Mouse (Mus musculus) heart, postnatal 25 days (tissue): ENCODE results near the gene March4. TPM values are rescaled to one million over a fixed set of nuclear protein-coding genes. Genes with fewer than 3 reads are reported as not detected.

Experiments used
- DNase-seq: peaks from one replicate; pipeline ENCODE4 v3.0.0; 2022; ENCODE audit warnings: low spot score
- intact Hi-C: fragments of 180-260 bp; cut with DNase I; formaldehyde crosslinking; loops from one replicate; pipeline ENCODE4 v1.15.1; 2025
- total RNA-seq, 2 experiments: library from RNA; stranded (reverse); gene quantifications; 2 replicates each; pipeline ENCODE4 v1.2.3; 2021

The March4 gene
- total RNA-seq, 2 experiments from 2014 or later = not detected

- no peak for DNase-seq
- intact Hi-C loops = no loop called here
Measured at GRCm38 (mm10) chr1:72406505-72407079, 130.1 kb downstream of the March4 start.

- intact Hi-C loops = no loop called here
- DNase-seq = no peak
Measured at GRCm38 (mm10) chr1:72401331-72402069, 135.2 kb downstream of the March4 start.

- DNase-seq = no peak
- intact Hi-C loops = no loop called here
Measured at GRCm38 (mm10) chr1:72400616-72401015, 136.1 kb downstream of the March4 start.

GRCm38 (mm10) chr1:72399720-72400401 is 136.9 kb downstream of the March4 start:
- no peak for DNase-seq
- intact Hi-C loops = no loop called here

GRCm38 (mm10) chr1:72390420-72390819 is 146.3 kb downstream of the March4 start:
- intact Hi-C loops = no loop called here

GRCm38 (mm10) chr1:72383651-72384050 is 153.1 kb downstream of the March4 start:
- DNase-seq = no peak
- intact Hi-C loops = no loop called here

More at GRCm38 (mm10) chr1:72390420-72390819, 146.3 kb downstream of the March4 start:
- no peak for DNase-seq

GRCm38 (mm10) chr1:72383056-72383455 is 153.7 kb downstream of the March4 start:
- DNase-seq = no peak
- intact Hi-C loops = no loop called here

GRCm38 (mm10) chr1:72380544-72380943 is 156.2 kb downstream of the March4 start:
- DNase-seq = no peak
- intact Hi-C loops = no loop called here

GRCm38 (mm10) chr1:72379752-72380353 is 156.9 kb downstream of the March4 start:
- intact Hi-C loops = no loop called here
- no peak for DNase-seq

GRCm38 (mm10) chr1:72378151-72378550 is 158.6 kb downstream of the March4 start:
- intact Hi-C loops = no loop called here
- no peak for DNase-seq

Other genes starting within 250 kb of the March4 start
- 10 to 100 TPM; 13.1 to 14.4 TPM for gene Xrcc5, start 229.5 kb downstream of the March4 start, total RNA-seq
- 10 to 100 TPM; 24.7 to 28.3 TPM for gene Smarcal1, start 46.3 kb upstream of the March4 start, total RNA-seq
- not detected for gene Ankar, start 163.6 kb upstream of the March4 start, total RNA-seq
- 100 to 1,000 TPM; 571 to 619 TPM for gene Rpl37a, start 174.4 kb upstream of the March4 start, total RNA-seq